In genomic region chr10:4977374-4977773, GRCm38 (mm10) we compare ENCODE assay signal across 22 mouse cellular contexts.
DNase-seq lines count a peak whose midpoint lies in the region; ATAC-seq lines count a peak whose summit lies in the region.
"Had no signal": no experiment of that assay in that cellular context is flagged by ENCODE, and none has a peak within 500 bp of the region (broad histone marks: within the 10 kb centered on the region; RNA-seq: fewer than 3 reads in every experiment).

No protein-coding gene starts in this region.

- H3K36me3 ChIP-seq in intestine, embryonic 15.5 days = no peaks in the 10 kb centered on the region
- H3K36me3 ChIP-seq: embryonic facial prominence, embryonic 12.5 days; heart, embryonic 13.5 days; hindbrain, embryonic 12.5 days had no signal

- peak; percentile 94 for ATAC-seq in common myeloid progenitor, adult 5-6 weeks (replicated peaks; ENCODE audit: low read depth, poor library complexity, severe bottlenecking)
- peak; percentile 73 for ATAC-seq in megakaryocyte progenitor cell, adult 5-6 weeks (replicated peaks; ENCODE audit: poor library complexity)
- ATAC-seq in intestine, embryonic 15.5 days = no peak
- ATAC-seq: activated CD4-positive, CD25-positive, alpha-beta regulatory T cell, adult 4 months; CD4-positive, CD25-positive, alpha-beta regulatory T cell, adult 4 months; forebrain, embryonic 16.5 days; hindbrain, postnatal 0 days; intestine, embryonic 16.5 days had no signal

- H3K27me3 ChIP-seq in intestine, embryonic 15.5 days (replicated peaks) = no peaks in the 10 kb centered on the region
- H3K27me3 ChIP-seq: embryonic facial prominence, embryonic 12.5 days; heart, embryonic 13.5 days; hindbrain, embryonic 12.5 days had no signal

- H3K4me1 ChIP-seq in intestine, embryonic 15.5 days (replicated peaks) = no peaks in the 10 kb centered on the region
- H3K4me1 ChIP-seq: embryonic facial prominence, embryonic 12.5 days; heart, embryonic 13.5 days; hindbrain, embryonic 12.5 days had no signal

- DNase-seq in CD4-positive helper T cell, adult 2 months (ENCODE audit: low read depth, low spot score) = peak; percentile 43
- DNase-seq in kidney, adult 11 months = no peak
- no peak for DNase-seq in layer of hippocampus, adult 11-12 months (ENCODE audit: low spot score)
- DNase-seq: adrenal gland, postnatal 14 days; cerebellum, adult 18-20 months; cerebellum, adult 9-11 months; cerebellum, postnatal 36 days; embryo, embryonic 11 days; gastrocnemius, postnatal 25 days; heart, adult 11 months; heart, postnatal 36 days had no signal

- 90% methylated on average over 3 of the region's 3 CpGs for WGBS in intestine, embryonic 15.5 days

- no peaks in the 10 kb centered on the region for H3K9me3 ChIP-seq in intestine, embryonic 15.5 days
- H3K9me3 ChIP-seq: embryonic facial prominence, embryonic 12.5 days; heart, embryonic 13.5 days; hindbrain, embryonic 12.5 days had no signal

- H3K9ac ChIP-seq in intestine, embryonic 15.5 days = no peak overlapping the region
- H3K9ac ChIP-seq: embryonic facial prominence, embryonic 12.5 days; heart, embryonic 13.5 days; hindbrain, embryonic 12.5 days had no signal

- no peak overlapping the region for H3K27ac ChIP-seq in intestine, embryonic 15.5 days
- H3K27ac ChIP-seq: embryonic facial prominence, embryonic 12.5 days; heart, embryonic 13.5 days; hindbrain, embryonic 12.5 days; hindbrain, postnatal 0 days had no signal

- no peak overlapping the region for H3K4me2 ChIP-seq in intestine, embryonic 15.5 days (replicated peaks)
- H3K4me2 ChIP-seq: embryonic facial prominence, embryonic 12.5 days; heart, embryonic 13.5 days; hindbrain, embryonic 12.5 days had no signal

- H3K4me3 ChIP-seq in intestine, embryonic 15.5 days (replicated peaks) = no peak overlapping the region
- H3K4me3 ChIP-seq: embryonic facial prominence, embryonic 12.5 days; heart, embryonic 13.5 days; hindbrain, embryonic 12.5 days had no signal
